Mouse (Mus musculus): ENCODE data around the gene Dnah6. TPM values are rescaled to one million over a fixed set of nuclear protein-coding genes. Genes with fewer than 3 reads are reported as not detected.

The Dnah6 gene
- polyA plus RNA-seq, 1 experiment from 2014 or later: 0.98 TPM

DNA sequence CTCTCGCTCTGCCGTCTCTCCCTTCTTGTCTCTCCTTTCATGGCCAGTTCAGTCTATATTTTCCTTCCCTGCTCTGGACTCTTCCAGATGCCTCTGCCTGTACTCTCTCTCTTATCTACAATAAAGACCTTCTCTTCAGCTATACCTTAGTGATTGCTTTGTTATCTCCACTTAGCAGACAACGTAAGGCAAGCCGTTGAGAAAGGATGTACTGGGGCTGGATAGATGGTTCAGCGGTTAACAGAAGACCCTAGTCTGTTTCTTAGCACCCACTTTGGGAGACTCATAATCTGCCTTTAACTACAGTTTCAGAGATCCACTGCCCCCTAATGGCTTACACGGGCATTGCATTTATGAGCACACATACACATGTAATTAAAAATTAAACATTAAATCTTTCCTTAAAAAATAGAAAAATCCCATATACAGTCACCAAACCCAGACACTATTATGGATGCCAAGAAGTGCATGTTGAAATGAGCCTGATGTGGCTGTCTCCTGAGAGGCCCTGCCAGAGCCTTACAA lies 11.8 kb upstream of the Dnah6 start:
- Histone ChIP-seq H3K36me3 (replicated peaks; ENCODE audit: control insufficient read depth, insufficient read depth) (no peaks in the 10 kb centered on the region), H3K4me3 (replicated peaks; ENCODE audit: low read length) (no peak overlapping the region), H3K4me1 (replicated peaks; ENCODE audit: control insufficient read depth, insufficient read depth, low read length) (no peaks in the 10 kb centered on the region), H3K9ac (no peak overlapping the region), H3K27me3 (ENCODE audit: control insufficient read depth, insufficient read depth, low read length) (no peaks in the 10 kb centered on the region), H3K9me3 (ENCODE audit: control insufficient read depth, low read length) (no peaks in the 10 kb centered on the region), H3K4me2 (replicated peaks) (no peak overlapping the region), H3K27ac (no peak overlapping the region)
- WGBS: 90% methylated on average over 6 of the region's 6 CpGs
- no peak for DNase-seq (ENCODE audit: low spot score)
- no peak for ATAC-seq (ENCODE audit: low FRiP score)

GRCm38 (mm10) chr6:73232152-73232584 lies 10.7 kb upstream of the Dnah6 start:
- no peaks in the 10 kb centered on the region for H3K27me3 ChIP-seq (ENCODE audit: control insufficient read depth, insufficient read depth, low read length)
- 85% methylated on average over 12 of the region's 12 CpGs for WGBS
- H3K36me3 ChIP-seq (replicated peaks; ENCODE audit: control insufficient read depth, insufficient read depth): no peaks in the 10 kb centered on the region
- no peaks in the 10 kb centered on the region for H3K4me1 ChIP-seq (replicated peaks; ENCODE audit: control insufficient read depth, insufficient read depth, low read length)
- DNase-seq (ENCODE audit: low spot score) (no peak), ATAC-seq (ENCODE audit: low FRiP score) (no peak)
- H3K9me3 ChIP-seq (ENCODE audit: control insufficient read depth, low read length): no peaks in the 10 kb centered on the region
- H3K4me2 ChIP-seq (replicated peaks): no peak overlapping the region
- no peak overlapping the region for H3K9ac ChIP-seq
- no peak overlapping the region for H3K27ac ChIP-seq
- no peak overlapping the region for H3K4me3 ChIP-seq (replicated peaks; ENCODE audit: low read length)

- 69% methylated on average over 3 of the region's 3 CpGs for WGBS
- no peaks in the 10 kb centered on the region for H3K9me3 ChIP-seq (ENCODE audit: control insufficient read depth, low read length)
Measured at GRCm38 (mm10) chr6:73228881-73229280, 7.4 kb upstream of the Dnah6 start.

GRCm38 (mm10) chr6:73228408-73228807 lies 7.0 kb upstream of the Dnah6 start:
- 67% methylated on average over 4 of the region's 4 CpGs for WGBS
- Histone ChIP-seq H3K4me1 (replicated peaks; ENCODE audit: control insufficient read depth, insufficient read depth, low read length) (no peaks in the 10 kb centered on the region), H3K4me3 (replicated peaks; ENCODE audit: low read length) (no peak overlapping the region), H3K27ac (no peak overlapping the region), H3K4me2 (replicated peaks) (no peak overlapping the region), H3K9me3 (ENCODE audit: control insufficient read depth, low read length) (no peaks in the 10 kb centered on the region), H3K27me3 (ENCODE audit: control insufficient read depth, insufficient read depth, low read length) (no peaks in the 10 kb centered on the region), H3K9ac (no peak overlapping the region), H3K36me3 (replicated peaks; ENCODE audit: control insufficient read depth, insufficient read depth) (no peaks in the 10 kb centered on the region)
- ATAC-seq (ENCODE audit: low FRiP score): no peak
- no peak for DNase-seq (ENCODE audit: low spot score)

More at GRCm38 (mm10) chr6:73228881-73229280, 7.4 kb upstream of the Dnah6 start:
- Histone ChIP-seq H3K36me3 (replicated peaks; ENCODE audit: control insufficient read depth, insufficient read depth) (no peaks in the 10 kb centered on the region), H3K4me3 (replicated peaks; ENCODE audit: low read length) (no peak overlapping the region), H3K9ac (no peak overlapping the region), H3K27me3 (ENCODE audit: control insufficient read depth, insufficient read depth, low read length) (no peaks in the 10 kb centered on the region), H3K4me1 (replicated peaks; ENCODE audit: control insufficient read depth, insufficient read depth, low read length) (no peaks in the 10 kb centered on the region), H3K27ac (no peak overlapping the region), H3K4me2 (replicated peaks) (no peak overlapping the region)
- ATAC-seq (ENCODE audit: low FRiP score) (no peak), DNase-seq (ENCODE audit: low spot score) (no peak)

DNA sequence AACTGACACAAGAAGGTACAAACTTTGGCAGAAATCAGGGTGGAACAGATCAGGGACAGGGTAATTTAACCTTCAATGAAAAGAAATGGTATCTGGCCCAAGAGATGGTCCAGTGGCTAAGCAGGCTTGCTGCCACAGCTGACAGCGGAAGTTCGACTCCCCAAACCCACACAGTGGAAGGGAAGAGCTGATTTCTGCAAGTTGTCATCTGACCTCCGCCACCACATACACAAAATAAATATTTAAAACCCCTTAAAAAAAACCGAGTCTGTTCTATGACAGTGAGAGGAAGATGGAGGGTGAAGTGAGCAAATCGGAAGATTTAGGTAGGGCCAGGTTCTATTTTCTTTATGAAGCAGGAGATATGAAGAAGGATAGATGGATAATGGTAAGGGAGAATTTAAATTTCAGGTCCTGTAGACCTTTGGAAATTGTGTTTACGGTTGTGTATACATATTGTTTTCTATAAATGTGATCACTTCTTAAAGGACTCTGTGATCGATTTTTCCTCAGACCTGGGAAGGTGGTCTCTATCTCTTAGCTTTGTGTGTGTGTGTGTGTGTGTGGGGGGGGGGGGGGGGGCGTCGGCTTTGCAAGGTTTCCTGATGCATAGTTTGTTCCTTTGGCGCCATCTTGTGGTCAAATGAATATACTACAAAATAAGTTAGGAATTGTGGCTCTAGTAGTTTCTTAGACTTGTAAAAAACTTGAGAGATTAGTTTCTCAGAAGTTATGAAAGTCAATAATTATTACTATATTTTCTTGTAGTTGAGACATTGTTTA lies 6.1 kb upstream of the Dnah6 start:
- DNase-seq (ENCODE audit: low spot score) (peak; percentile 88), ATAC-seq (ENCODE audit: low FRiP score) (no peak)

DNA sequence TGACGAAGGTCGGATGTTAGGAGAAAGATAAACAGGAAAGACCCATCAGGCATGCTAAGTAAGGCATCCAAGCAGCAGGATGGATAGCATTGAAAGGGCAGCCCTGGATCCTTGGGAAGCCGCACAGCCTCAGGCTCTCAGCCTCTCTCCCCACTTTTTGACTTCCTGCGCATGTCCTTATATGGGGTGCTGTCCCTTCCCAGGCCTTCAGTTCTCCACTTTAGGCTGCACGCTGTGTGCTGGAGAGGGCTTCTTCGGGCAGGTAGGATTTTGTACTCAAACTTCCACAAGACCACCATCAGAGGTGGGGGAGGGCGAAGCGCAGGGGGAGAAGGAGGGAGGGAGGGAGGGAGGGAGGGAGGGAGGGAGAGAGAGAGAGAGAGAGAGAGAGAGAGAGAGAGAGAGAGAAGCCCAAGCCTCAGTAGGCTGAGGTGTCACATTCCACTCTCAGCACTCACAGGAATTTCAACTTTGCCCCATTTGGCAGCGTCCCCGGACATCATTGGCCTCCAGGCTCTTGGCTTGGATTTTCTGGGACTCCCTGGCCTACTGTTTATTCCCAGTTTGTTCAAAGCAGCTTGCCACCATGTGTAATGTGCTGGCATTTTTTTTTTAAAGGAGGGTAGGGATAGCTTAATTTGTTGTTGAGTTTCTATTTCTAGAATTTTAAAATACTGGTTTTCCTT lies 1.5 kb upstream of the Dnah6 start:
- Histone ChIP-seq H3K4me2 (replicated peaks) (0 out of 2 replicates have a peak overlapping the region, but pooled peaks have one; percentile 17), H3K4me3 (replicated peaks; ENCODE audit: low read length) (no peak overlapping the region), H3K36me3 (replicated peaks; ENCODE audit: control insufficient read depth, insufficient read depth) (no peaks in the 10 kb centered on the region), H3K4me1 (replicated peaks; ENCODE audit: control insufficient read depth, insufficient read depth, low read length) (peaks cover 5% of the 10 kb centered on the region; the same call in 1 of the 2 replicates), H3K27me3 (ENCODE audit: control insufficient read depth, insufficient read depth, low read length) (no peaks in the 10 kb centered on the region), H3K9me3 (ENCODE audit: control insufficient read depth, low read length) (no peaks in the 10 kb centered on the region), H3K27ac (no peak overlapping the region), H3K9ac (no peak overlapping the region)
- DNase-seq (ENCODE audit: low spot score) (peak; percentile 73), ATAC-seq (ENCODE audit: low FRiP score) (0 out of 2 replicates have a peak, but pooled peaks have one; percentile 21)
- WGBS: 30% methylated on average over 8 of the region's 10 CpGs

More for the DNA sequence above, 6.1 kb upstream of the Dnah6 start:
- Histone ChIP-seq H3K9me3 (ENCODE audit: control insufficient read depth, low read length) (no peaks in the 10 kb centered on the region), H3K4me1 (replicated peaks; ENCODE audit: control insufficient read depth, insufficient read depth, low read length) (no peaks in the 10 kb centered on the region), H3K9ac (no peak overlapping the region), H3K4me3 (replicated peaks; ENCODE audit: low read length) (no peak overlapping the region), H3K27ac (no peak overlapping the region), H3K4me2 (replicated peaks) (no peak overlapping the region), H3K27me3 (ENCODE audit: control insufficient read depth, insufficient read depth, low read length) (no peaks in the 10 kb centered on the region), H3K36me3 (replicated peaks; ENCODE audit: control insufficient read depth, insufficient read depth) (no peaks in the 10 kb centered on the region)
- WGBS: 50% methylated on average over 10 of the region's 10 CpGs

GRCm38 (mm10) chr6:73221958-73222735 lies 696 bp upstream of the Dnah6 start:
- peak overlapping the region; percentile 69 for H3K4me2 ChIP-seq (replicated peaks)
- peak overlapping the region; percentile 56 for H3K27ac ChIP-seq
- WGBS: 31% methylated on average over 23 of the region's 23 CpGs
- H3K4me3 ChIP-seq (replicated peaks; ENCODE audit: low read length): peak overlapping the region; percentile 33
- H3K9me3 ChIP-seq (ENCODE audit: control insufficient read depth, low read length): no peaks in the 10 kb centered on the region
- H3K4me1 ChIP-seq (replicated peaks; ENCODE audit: control insufficient read depth, insufficient read depth, low read length): peaks cover 5% of the 10 kb centered on the region; the same call in 1 of the 2 replicates
- DNase-seq (ENCODE audit: low spot score) (peak; percentile 45), ATAC-seq (ENCODE audit: low FRiP score) (peak; percentile 61)
- H3K27me3 ChIP-seq (ENCODE audit: control insufficient read depth, insufficient read depth, low read length): no peaks in the 10 kb centered on the region
- peak overlapping the region; percentile 54 for H3K9ac ChIP-seq
- no peaks in the 10 kb centered on the region for H3K36me3 ChIP-seq (replicated peaks; ENCODE audit: control insufficient read depth, insufficient read depth)

- H3K27ac ChIP-seq: no peak overlapping the region
- H3K4me1 ChIP-seq (replicated peaks; ENCODE audit: control insufficient read depth, insufficient read depth, low read length): no peaks in the 10 kb centered on the region
- ATAC-seq (ENCODE audit: low FRiP score) (no peak), DNase-seq (ENCODE audit: low spot score) (no peak)
- H3K27me3 ChIP-seq (ENCODE audit: control insufficient read depth, insufficient read depth, low read length): no peaks in the 10 kb centered on the region
- H3K9ac ChIP-seq: no peak overlapping the region
- H3K36me3 ChIP-seq (replicated peaks; ENCODE audit: control insufficient read depth, insufficient read depth): no peaks in the 10 kb centered on the region
- H3K9me3 ChIP-seq (ENCODE audit: control insufficient read depth, low read length): no peaks in the 10 kb centered on the region
- H3K4me2 ChIP-seq (replicated peaks): no peak overlapping the region
- no peak overlapping the region for H3K4me3 ChIP-seq (replicated peaks; ENCODE audit: low read length)
Measured at GRCm38 (mm10) chr6:73211602-73212001, 9.8 kb downstream of the Dnah6 start.

- 93% methylated on average over 3 of the region's 3 CpGs for WGBS
Measured at GRCm38 (mm10) chr6:73211036-73211435, 10.4 kb downstream of the Dnah6 start.

More at GRCm38 (mm10) chr6:73211036-73211435, 10.4 kb downstream of the Dnah6 start:
- no peak overlapping the region for H3K4me2 ChIP-seq (replicated peaks)
- no peak overlapping the region for H3K4me3 ChIP-seq (replicated peaks; ENCODE audit: low read length)
- no peaks in the 10 kb centered on the region for H3K9me3 ChIP-seq (ENCODE audit: control insufficient read depth, low read length)
- DNase-seq (ENCODE audit: low spot score) (no peak), ATAC-seq (ENCODE audit: low FRiP score) (no peak)
- no peaks in the 10 kb centered on the region for H3K36me3 ChIP-seq (replicated peaks; ENCODE audit: control insufficient read depth, insufficient read depth)
- no peaks in the 10 kb centered on the region for H3K27me3 ChIP-seq (ENCODE audit: control insufficient read depth, insufficient read depth, low read length)
- no peaks in the 10 kb centered on the region for H3K4me1 ChIP-seq (replicated peaks; ENCODE audit: control insufficient read depth, insufficient read depth, low read length)
- H3K27ac ChIP-seq: no peak overlapping the region
- H3K9ac ChIP-seq: no peak overlapping the region
